Mouse (Mus musculus): ENCODE results near the gene Hspbap1. TPM values are rescaled to one million over a fixed set of nuclear protein-coding genes. Genes with fewer than 3 reads are reported as not detected.

Hspbap1 gene
- total RNA-seq, 2 experiments from 2014 or later, result 6.7 to 7.6 TPM

DNA sequence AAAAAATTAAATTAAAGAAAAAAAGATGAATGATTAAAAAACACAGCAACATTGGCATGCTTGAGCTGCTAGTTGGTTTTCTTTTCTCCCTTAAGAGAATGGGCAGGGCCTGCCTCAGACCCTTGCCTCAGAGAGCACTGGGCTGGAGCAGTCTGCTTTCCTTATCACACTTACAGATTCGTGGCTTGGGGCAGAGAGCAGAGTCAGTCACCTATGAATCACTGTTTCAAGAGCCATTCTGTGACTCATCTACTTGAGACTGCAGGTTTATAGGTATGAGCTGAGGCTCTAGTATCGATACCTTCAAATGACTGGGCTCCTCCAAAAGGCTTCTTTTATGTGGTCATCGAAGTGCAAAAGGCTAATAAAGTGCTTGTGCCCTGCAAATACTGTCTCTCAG, 42.9 kb downstream of the Hspbap1 start:
- intact Hi-C loops (cut with DNase I), result loop anchor here (10.0 kb wide), 1 partner anchor 758 kb away; no protein-coding TSS in a partner anchor
- TF ChIP-seq CTCF (IDR thresholded peaks at IDR 0.05), result no peak
- Histone ChIP-seq H3K4me3 (no peak overlapping the region), H3K27ac (no peak overlapping the region)
- DNase-seq (ENCODE audit: extremely low spot score in 1 of 2, low spot score in 2 of 2), result no peak

DNA sequence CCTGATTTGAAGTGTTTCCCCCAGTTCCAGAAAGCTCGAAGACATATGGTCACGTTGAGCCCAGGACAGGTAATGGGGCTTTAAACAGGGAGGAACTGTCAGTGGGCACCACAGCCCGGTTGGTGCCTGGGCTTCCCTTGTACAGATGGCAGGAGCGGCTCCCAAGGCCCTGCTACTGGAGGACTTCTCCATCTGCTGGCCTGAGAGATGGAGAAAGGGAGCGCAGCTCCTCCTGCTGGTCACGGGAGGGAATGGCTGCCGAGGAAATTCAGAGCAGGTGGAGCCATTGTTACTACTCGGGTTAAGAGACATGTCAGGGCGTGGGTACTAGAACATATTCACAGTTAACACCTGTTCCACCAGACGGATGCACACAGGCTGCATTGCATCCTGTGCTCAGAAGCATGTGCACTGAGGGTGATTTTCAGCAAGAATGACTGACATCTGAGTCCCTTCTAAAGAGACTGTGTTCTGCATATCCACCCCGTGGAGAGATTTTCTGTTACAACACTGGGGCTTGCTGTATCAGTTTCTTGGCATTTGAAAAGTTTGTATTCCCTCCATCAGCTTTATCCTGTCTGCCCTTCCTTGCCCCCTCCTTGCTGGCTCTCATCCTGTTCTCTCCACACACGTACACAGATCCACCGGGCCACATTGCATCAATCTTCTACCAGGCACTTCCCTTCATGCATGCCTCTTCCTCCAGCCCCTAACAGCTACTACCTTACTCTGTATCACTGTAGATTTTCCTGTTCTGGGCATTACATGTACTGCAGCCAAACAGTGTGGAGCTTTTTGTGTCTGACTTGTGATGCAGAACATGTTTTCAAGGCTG, 47.3 kb downstream of the Hspbap1 start:
- intact Hi-C loops (cut with DNase I), result loop anchor here (1.0 to 10.0 kb wide), 4 partner anchors 83 to 763 kb away; no protein-coding TSS in a partner anchor
- H3K27ac ChIP-seq, result no peak overlapping the region
- TF ChIP-seq CTCF (IDR thresholded peaks at IDR 0.05), result peak; percentile 99
- no peak overlapping the region for H3K4me3 ChIP-seq
- peak; percentile 82 to 88 for DNase-seq (ENCODE audit: extremely low spot score in 1 of 2, low spot score in 2 of 2)

DNA sequence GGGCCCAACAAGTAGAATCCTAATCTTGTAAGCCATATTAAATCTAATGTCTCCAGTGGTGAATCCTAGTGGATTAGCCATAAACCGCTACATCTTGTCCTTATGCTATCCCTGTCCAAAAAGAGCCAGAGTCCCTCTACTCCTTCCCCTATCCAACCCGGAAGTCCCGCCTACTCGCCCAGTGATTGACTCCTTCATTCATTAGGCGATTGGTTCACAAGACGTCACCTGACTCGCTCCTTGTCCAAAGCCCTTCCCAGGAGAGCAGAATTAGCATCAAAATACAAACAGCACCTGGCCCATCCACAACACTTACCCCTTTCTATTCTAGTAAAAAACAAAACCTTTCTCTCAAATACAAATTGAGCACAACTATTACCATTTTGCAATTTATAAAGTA, 59.8 kb downstream of the Hspbap1 start:
- no peak overlapping the region for H3K27ac ChIP-seq
- H3K4me3 ChIP-seq, result no peak overlapping the region
- intact Hi-C loops (cut with DNase I), result no loop called here
- TF ChIP-seq CTCF (IDR thresholded peaks at IDR 0.05), result no peak
- DNase-seq (ENCODE audit: extremely low spot score in 1 of 2, low spot score in 2 of 2), result no peak

DNA sequence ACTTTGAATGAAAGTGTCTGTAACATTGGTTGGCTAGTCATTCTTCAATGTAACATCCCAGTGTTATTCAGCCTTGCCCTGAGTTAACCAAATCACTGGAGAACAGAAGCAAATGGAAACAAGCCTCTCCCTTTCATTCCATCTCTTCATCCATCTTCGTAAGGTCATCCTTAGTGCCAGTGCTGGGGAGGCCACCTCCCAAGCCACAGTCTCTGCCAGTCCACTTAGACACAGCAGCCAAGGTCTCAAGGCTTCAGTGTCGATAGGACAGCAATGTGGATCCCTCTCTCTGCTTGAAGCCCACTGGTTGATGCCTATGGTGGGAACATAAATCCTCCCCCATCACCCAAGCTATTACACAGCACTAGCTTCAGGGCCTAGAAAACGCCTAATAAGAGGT, 62.8 kb downstream of the Hspbap1 start:
- no peak for TF ChIP-seq CTCF (IDR thresholded peaks at IDR 0.05)
- Histone ChIP-seq H3K4me3 (no peak overlapping the region), H3K27ac (no peak overlapping the region)
- no peak for DNase-seq (ENCODE audit: extremely low spot score in 1 of 2, low spot score in 2 of 2)
- intact Hi-C loops (cut with DNase I), result no loop called here

DNA sequence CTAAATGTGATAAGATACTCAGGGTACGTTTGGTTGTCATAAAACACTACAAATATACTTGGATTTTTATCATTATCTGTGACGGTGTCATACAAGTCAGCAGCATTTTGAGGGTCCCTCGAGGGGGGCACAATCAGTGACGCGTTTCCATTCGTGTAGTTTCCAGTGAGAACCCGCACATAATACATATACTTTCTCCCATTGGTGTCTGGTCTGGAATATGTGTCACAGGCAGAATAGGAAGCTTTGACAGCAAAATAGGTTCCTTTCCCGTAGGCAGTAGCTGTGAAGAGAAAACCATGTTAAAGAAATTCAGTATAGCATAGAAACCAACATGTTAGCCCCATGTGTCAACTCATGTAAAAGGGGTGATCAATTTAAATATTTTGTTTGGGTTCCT, 64.5 kb downstream of the Hspbap1 start:
- no peak for TF ChIP-seq CTCF (IDR thresholded peaks at IDR 0.05)
- Histone ChIP-seq H3K4me3 (no peak overlapping the region), H3K27ac (no peak overlapping the region)
- intact Hi-C loops (cut with DNase I), result no loop called here
- no peak for DNase-seq (ENCODE audit: extremely low spot score in 1 of 2, low spot score in 2 of 2)

DNA sequence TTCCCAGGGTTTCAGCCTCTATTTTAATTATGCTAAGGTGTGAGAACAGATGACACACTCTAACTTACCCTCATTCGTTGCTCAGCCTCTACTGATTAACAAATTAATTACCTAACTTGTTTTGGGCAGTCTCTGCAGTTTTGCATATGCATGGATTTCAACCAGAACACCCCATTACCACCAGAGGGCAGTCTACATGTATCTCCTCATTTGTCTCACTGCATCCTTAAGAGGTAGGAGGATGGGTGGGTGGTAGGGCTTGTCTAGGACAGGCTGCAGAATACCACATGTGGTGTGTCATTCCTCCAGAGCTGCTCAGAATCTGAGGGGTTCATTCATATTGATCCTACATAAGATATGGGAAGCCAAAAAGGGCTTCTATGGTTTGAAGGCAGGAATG, 69.5 kb downstream of the Hspbap1 start:
- Histone ChIP-seq H3K4me3 (no peak overlapping the region), H3K27ac (no peak overlapping the region)
- peak; percentile 62 for TF ChIP-seq CTCF (IDR thresholded peaks at IDR 0.05)
- DNase-seq (ENCODE audit: extremely low spot score in 1 of 2, low spot score in 2 of 2), result peak in 1 of 2 experiments; percentile 19
- intact Hi-C loops (cut with DNase I), result no loop called here

DNA sequence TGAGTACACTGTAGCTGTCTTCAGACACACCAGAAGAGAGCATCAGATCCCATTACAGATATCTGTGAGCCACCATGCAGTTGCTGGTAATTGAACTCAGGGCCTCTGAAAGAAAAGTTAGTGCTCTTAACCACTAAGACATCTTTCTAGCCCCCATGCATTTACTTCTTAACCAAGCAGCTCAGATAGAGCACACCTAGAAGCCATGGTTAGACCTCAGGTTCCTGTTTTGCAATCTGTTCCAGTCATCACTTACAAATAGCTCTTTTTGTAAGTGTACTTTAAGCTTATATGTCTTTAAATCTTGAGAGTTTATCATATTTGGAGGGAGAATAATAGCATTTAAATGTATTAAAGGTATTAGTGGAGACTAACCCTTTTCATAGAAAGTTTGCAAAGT, 77.0 kb downstream of the Hspbap1 start:
- no peak for DNase-seq (ENCODE audit: extremely low spot score in 1 of 2, low spot score in 2 of 2)
- TF ChIP-seq CTCF (IDR thresholded peaks at IDR 0.05), result no peak
- H3K4me3 ChIP-seq, result no peak overlapping the region
- intact Hi-C loops (cut with DNase I), result no loop called here
- no peak overlapping the region for H3K27ac ChIP-seq

DNA sequence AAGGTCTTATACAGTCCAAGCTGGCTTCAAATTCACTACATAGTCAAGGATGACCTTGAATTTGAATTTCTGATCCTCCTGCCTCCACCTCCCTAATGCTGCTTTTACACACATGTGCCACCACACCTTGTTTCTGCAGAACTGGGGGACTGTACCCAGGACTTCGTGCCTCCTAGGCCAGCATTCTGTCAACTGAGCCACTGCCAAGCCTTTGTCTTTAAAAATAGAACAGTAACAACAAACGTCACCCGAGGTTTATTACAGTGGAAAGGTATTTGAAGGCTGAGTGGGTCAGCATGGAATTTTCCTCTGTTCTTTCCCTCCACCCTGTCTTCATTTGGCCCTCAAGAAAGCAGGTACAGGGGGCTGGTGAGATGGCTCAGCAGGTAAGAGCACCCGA, 85.7 kb downstream of the Hspbap1 start:
- intact Hi-C loops (cut with DNase I), result no loop called here
- no peak for TF ChIP-seq CTCF (IDR thresholded peaks at IDR 0.05)
- Histone ChIP-seq H3K4me3 (no peak overlapping the region), H3K27ac (no peak overlapping the region)
- DNase-seq (ENCODE audit: extremely low spot score in 1 of 2, low spot score in 2 of 2), result no peak

DNA sequence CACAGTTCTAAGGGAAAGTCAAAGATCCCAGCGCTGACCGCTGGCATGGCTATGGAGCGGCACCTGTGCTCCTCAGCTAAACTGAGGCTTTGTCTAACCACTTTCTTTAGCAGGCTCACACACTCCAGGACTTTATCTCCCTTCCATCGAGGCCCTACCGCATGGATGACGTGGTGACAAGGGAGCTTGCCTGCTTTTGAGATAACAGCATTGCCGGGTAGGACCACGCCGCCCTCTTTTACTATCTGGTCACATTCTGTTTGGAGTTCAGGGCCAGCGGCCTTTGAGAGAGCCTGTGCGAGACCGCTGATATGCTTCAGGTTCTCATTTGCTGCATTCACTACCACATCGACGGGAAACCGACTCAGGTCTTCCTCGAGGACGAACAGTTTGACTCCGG, 86.6 kb downstream of the Hspbap1 start:
- no peak for DNase-seq (ENCODE audit: extremely low spot score in 1 of 2, low spot score in 2 of 2)
- Histone ChIP-seq H3K27ac (no peak overlapping the region), H3K4me3 (no peak overlapping the region)
- intact Hi-C loops (cut with DNase I), result no loop called here
- no peak for TF ChIP-seq CTCF (IDR thresholded peaks at IDR 0.05)

DNA sequence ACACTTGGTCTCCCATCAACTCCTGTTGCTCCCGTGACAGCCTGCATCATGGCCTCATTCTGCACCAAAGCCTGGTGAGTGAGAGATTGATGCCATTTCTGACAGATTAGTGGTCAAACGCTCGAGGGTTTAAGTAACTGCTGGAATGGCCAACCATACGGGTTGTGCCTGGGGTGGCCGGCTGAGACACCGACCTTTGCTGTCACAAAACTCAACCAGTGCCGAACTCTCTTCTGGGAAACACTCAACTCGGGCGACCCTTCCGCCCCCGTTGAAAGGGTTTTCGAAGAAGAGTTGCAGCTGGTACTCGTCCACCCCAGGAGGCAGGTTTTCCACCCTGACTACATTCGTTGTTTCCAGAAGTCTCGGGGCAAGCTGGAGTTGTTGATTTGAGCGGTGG, 90.1 kb downstream of the Hspbap1 start:
- Histone ChIP-seq H3K4me3 (no peak overlapping the region), H3K27ac (no peak overlapping the region)
- intact Hi-C loops (cut with DNase I), result no loop called here
- TF ChIP-seq CTCF (IDR thresholded peaks at IDR 0.05), result no peak
- DNase-seq (ENCODE audit: extremely low spot score in 1 of 2, low spot score in 2 of 2), result no peak

DNA sequence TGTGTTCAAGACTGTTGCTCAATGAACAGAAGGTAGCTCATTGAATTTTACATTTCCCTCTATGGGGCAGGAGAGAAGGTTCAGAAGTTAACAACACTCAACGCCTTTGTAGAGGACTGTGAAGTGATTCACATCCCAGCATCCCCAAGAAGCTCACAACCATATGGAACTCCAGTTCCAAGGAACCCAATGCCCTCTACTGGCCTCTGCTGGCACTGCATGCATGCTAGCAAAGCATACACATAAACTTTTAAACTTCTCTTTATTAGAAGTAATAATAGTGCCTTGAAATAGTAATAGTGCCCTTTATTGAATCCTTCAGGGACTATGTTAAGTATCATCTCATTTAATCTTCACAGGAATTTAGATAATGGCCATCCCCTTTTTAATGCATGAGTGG, 91.9 kb downstream of the Hspbap1 start:
- no peak for DNase-seq (ENCODE audit: extremely low spot score in 1 of 2, low spot score in 2 of 2)
- TF ChIP-seq CTCF (IDR thresholded peaks at IDR 0.05), result peak; percentile 50

DNA sequence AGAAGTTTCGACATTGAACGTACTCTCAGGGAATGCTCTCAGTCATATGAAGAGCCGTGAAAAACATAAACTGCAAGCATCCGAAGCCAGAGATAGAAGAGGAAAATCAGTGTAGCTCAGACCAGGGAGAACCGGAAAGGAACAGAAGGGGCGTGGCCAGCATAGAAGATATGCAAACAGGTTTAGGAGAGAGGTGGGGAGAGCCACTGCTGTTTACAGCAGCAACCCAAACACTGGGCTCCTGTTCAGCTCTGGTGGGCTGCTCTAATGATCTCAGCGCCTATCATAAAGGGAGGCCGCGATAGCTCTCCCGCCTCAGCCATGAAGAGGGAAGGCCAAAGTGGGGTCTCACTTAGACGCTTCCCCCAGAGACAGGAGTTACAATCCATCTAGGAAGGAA, 97.6 kb downstream of the Hspbap1 start:
- no peak for DNase-seq (ENCODE audit: extremely low spot score in 1 of 2, low spot score in 2 of 2)
- Histone ChIP-seq H3K27ac (no peak overlapping the region), H3K4me3 (no peak overlapping the region)
- intact Hi-C loops (cut with DNase I), result no loop called here
- TF ChIP-seq CTCF (IDR thresholded peaks at IDR 0.05), result no peak

More for the DNA sequence above, 91.9 kb downstream of the Hspbap1 start:
- intact Hi-C loops (cut with DNase I), result no loop called here
- no peak overlapping the region for H3K27ac ChIP-seq
- no peak overlapping the region for H3K4me3 ChIP-seq

DNA sequence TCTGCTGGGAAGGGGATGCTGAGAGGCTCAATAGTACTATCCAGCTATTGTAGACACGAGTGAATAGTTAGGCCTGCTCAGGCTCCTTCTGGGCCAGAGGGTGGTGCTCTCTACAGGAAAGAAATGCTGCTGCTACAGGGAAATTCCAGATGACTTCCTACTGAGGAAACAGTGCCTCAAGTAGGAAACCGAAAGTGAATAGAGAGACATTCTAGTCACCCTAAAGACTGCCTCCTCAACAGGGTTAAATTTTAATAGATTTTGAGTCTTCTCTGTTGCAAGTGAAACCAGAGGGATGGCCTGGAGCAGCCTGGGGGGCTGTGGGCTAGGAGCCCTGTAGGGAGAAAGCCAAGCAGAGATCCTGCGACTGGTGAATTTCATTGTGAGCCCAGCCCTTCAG, 99.0 kb downstream of the Hspbap1 start:
- no peak for DNase-seq (ENCODE audit: extremely low spot score in 1 of 2, low spot score in 2 of 2)
- Histone ChIP-seq H3K27ac (no peak overlapping the region), H3K4me3 (no peak overlapping the region)
- intact Hi-C loops (cut with DNase I), result no loop called here
- TF ChIP-seq CTCF (IDR thresholded peaks at IDR 0.05), result peak; percentile 17
